Mouse (Mus musculus) myocyte (in vitro differentiated cells): ENCODE data around the gene Catsperd. TPM values are rescaled to one million over a fixed set of nuclear protein-coding genes. Genes with fewer than 3 reads are reported as not detected.

Experiments used
- H3K27me3 ChIP-seq: one replicate; pipeline ENCODE4 v1.6.1; 2011; ENCODE audit not compliant: control insufficient read depth, insufficient read depth, insufficient read length
- H3K36me3 ChIP-seq: one replicate; pipeline ENCODE4 v1.6.1; 2011; ENCODE audit not compliant: control insufficient read depth, insufficient read depth
- H3K4me2 ChIP-seq: one replicate; pipeline ENCODE4 v1.6.1; 2011; ENCODE audit warnings: low read depth, control low read depth
- H3K4me3 ChIP-seq: one replicate; pipeline ENCODE4 v1.5.1; 2011; ENCODE audit warnings: mild to moderate bottlenecking, control low read depth, moderate library complexity
- H3K79me2 ChIP-seq: one replicate; pipeline ENCODE4 v1.6.1; 2011; ENCODE audit not compliant: control insufficient read depth, insufficient read depth
- H3ac ChIP-seq: one replicate; pipeline ENCODE4 v1.6.1; 2011; ENCODE audit not compliant: control insufficient read depth, insufficient read length
- CEBPB ChIP-seq: IDR thresholded peaks from 2 replicates; pipeline ENCODE4 v1.6.1; 2011; ENCODE audit warnings: mild to moderate bottlenecking, moderate library complexity; ENCODE audit not compliant: poor library complexity, insufficient read depth, severe bottlenecking
- E2F4 ChIP-seq: IDR thresholded peaks from one replicate; pipeline ENCODE4 v1.6.1; 2011; ENCODE audit warnings: mild to moderate bottlenecking, control low read depth, moderate library complexity; ENCODE audit not compliant: insufficient read depth
- MAX ChIP-seq: IDR thresholded peaks from one replicate; pipeline ENCODE4 v1.6.1; 2011; ENCODE audit warnings: low read depth, mild to moderate bottlenecking, control low read depth
- MYOD1 ChIP-seq, 3 experiments: IDR thresholded peaks; one replicate each; pipeline ENCODE4 v1.6.1; 2011; ENCODE audit warnings: control low read depth in 2 of 3, low read depth in 2 of 3, mild to moderate bottlenecking in 2 of 3, moderate library complexity in 1 of 3; ENCODE audit not compliant: insufficient read length in 2 of 3, control insufficient read depth in 1 of 3
- MYOG ChIP-seq, 3 experiments: IDR thresholded peaks; one replicate each; pipeline ENCODE4 v1.6.1; 2011; ENCODE audit warnings: control low read depth in 2 of 3, low read depth in 2 of 3, mild to moderate bottlenecking in 2 of 3; ENCODE audit not compliant: insufficient read length in 2 of 3, control insufficient read depth in 1 of 3, insufficient read depth in 1 of 3
- POLR2A ChIP-seq: IDR thresholded peaks from one replicate; pipeline ENCODE4 v1.6.1; 2011; ENCODE audit warnings: low read depth, mild to moderate bottlenecking, control low read depth, moderate library complexity; ENCODE audit not compliant: insufficient read length
- POLR2AphosphoS2 ChIP-seq: IDR thresholded peaks from one replicate; pipeline ENCODE4 v1.6.1; 2011; ENCODE audit warnings: low read depth, control low read depth; ENCODE audit not compliant: insufficient read length
- REST ChIP-seq: IDR thresholded peaks from one replicate; pipeline ENCODE4 v1.6.1; 2011; ENCODE audit warnings: mild to moderate bottlenecking, control low read depth, moderate library complexity; ENCODE audit not compliant: insufficient read depth, insufficient read length
- SRF ChIP-seq: IDR thresholded peaks from one replicate; pipeline ENCODE4 v1.6.1; 2011; ENCODE audit warnings: low read depth; ENCODE audit not compliant: control insufficient read depth, insufficient read length
- TCF12 ChIP-seq: IDR thresholded peaks from one replicate; pipeline ENCODE4 v1.6.1; 2011; ENCODE audit warnings: mild to moderate bottlenecking, control low read depth; ENCODE audit not compliant: poor library complexity, insufficient read depth, severe bottlenecking
- TCF3 ChIP-seq: IDR thresholded peaks from one replicate; pipeline ENCODE4 v1.6.1; 2011; ENCODE audit warnings: low read depth, control low read depth; ENCODE audit not compliant: insufficient read length
- USF1 ChIP-seq: IDR thresholded peaks from one replicate; pipeline ENCODE4 v1.6.1; 2011; ENCODE audit warnings: low read depth, mild to moderate bottlenecking, control low read depth, moderate library complexity
- polyA plus RNA-seq: library from polyadenylated mRNA; unstranded; fragments of >200 nt; fragmentation: generic; extraction: Trizol; gene quantifications from one replicate; pipeline ENCODE4 v1.2.1, GENCODE M21; 2012; ENCODE audit warnings: missing spikeins

Catsperd gene
- polyA plus RNA-seq, 1 experiment = 0.16 TPM

DNA sequence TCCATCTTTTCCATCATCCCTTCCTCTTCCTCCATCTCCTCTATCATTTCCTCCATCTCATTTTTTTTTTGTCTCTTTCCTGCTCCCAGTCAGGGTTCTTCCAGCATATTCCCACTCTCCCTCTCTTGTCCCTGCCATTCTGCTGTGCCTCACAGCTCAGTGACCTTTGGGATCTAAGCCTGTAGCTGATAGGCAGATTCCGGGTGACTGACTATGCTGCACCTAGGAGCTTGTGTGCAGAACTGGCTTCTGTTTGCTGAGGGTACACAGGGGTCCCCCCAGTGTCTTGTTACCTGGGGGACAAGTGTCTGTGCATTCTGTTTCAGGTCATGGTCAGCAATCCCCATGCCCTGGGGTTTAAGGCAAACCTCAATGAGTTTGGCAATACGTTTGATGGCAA, 26.8 kb downstream of the Catsperd start:
- Histone ChIP-seq H3K4me2 (no peak overlapping the region), H3K79me2 (no peaks in the 10 kb centered on the region), H3ac (no peak overlapping the region), H3K27me3 (peaks cover 11% of the 10 kb centered on the region), H3K4me3 (no peak overlapping the region), H3K36me3 (no peaks in the 10 kb centered on the region)
- TF ChIP-seq CEBPB (no peak), TCF3 (no peak), MYOG (IDR thresholded peaks at IDR 0.05; ENCODE audit: control insufficient read depth in 1 of 3, insufficient read depth in 1 of 3, insufficient read length in 2 of 3, low read depth in 2 of 3) (no peak), TCF12 (no peak), SRF (no peak), POLR2AphosphoS2 (no peak), MAX (no peak), POLR2A (no peak), REST (no peak), E2F4 (no peak), USF1 (no peak), MYOD1 (IDR thresholded peaks at IDR 0.05; ENCODE audit: control insufficient read depth in 1 of 3, insufficient read length in 2 of 3, low read depth in 2 of 3) (no peak)

GRCm38 (mm10) chr17:56655311-56655710, 27.4 kb downstream of the Catsperd start:
- no peaks in the 10 kb centered on the region for H3K79me2 ChIP-seq
- no peak overlapping the region for H3K4me2 ChIP-seq
- H3ac ChIP-seq = no peak overlapping the region
- no peak overlapping the region for H3K4me3 ChIP-seq
- peaks cover 6% of the 10 kb centered on the region for H3K27me3 ChIP-seq
- no peaks in the 10 kb centered on the region for H3K36me3 ChIP-seq
- TF ChIP-seq USF1 (no peak), REST (no peak), SRF (no peak)

DNA sequence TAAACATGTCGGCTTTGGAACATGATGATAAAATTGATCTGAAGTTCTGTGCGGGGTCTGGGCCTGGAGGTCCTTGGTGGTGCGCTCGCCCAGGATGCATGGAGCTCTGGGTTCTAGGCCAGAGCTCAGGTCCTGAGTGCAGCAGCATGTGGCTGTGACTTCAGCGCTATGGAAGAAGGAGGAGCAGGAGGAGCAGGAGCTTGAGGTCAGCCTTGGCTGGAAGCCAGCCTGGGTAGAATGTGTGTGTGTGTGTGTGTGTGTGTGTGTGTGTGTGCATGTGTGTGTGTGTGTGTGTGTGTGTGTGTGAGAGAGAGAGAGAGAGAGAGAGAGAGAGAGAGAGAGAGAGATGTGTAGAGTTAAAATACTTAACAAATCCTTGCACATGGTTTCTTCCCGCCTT, 28.2 kb downstream of the Catsperd start:
- Histone ChIP-seq H3K36me3 (no peaks in the 10 kb centered on the region), H3ac (no peak overlapping the region), H3K4me3 (no peak overlapping the region), H3K4me2 (no peak overlapping the region), H3K79me2 (no peaks in the 10 kb centered on the region), H3K27me3 (peaks cover 6% of the 10 kb centered on the region)
- TF ChIP-seq E2F4 (no peak), CEBPB (no peak), TCF12 (no peak), USF1 (no peak), SRF (no peak), POLR2AphosphoS2 (no peak), MAX (no peak), MYOD1 (IDR thresholded peaks at IDR 0.05; ENCODE audit: control insufficient read depth in 1 of 3, insufficient read length in 2 of 3, low read depth in 2 of 3) (no peak), MYOG (IDR thresholded peaks at IDR 0.05; ENCODE audit: control insufficient read depth in 1 of 3, insufficient read depth in 1 of 3, insufficient read length in 2 of 3, low read depth in 2 of 3) (no peak), POLR2A (no peak), REST (no peak), TCF3 (no peak)

GRCm38 (mm10) chr17:56663659-56664058, 35.7 kb downstream of the Catsperd start:
- Histone ChIP-seq H3ac (no peak overlapping the region), H3K4me3 (no peak overlapping the region), H3K36me3 (no peaks in the 10 kb centered on the region), H3K4me2 (no peak overlapping the region), H3K27me3 (no peaks in the 10 kb centered on the region), H3K79me2 (no peaks in the 10 kb centered on the region)
- TF ChIP-seq TCF3 = no peak
- TF ChIP-seq POLR2AphosphoS2 = no peak
- no peak for TF ChIP-seq CEBPB
- no peak for TF ChIP-seq POLR2A
- no peak for TF ChIP-seq TCF12
- TF ChIP-seq REST = no peak
- no peak for TF ChIP-seq USF1
- no peak for TF ChIP-seq MYOD1 (IDR thresholded peaks at IDR 0.05; ENCODE audit: control insufficient read depth in 1 of 3, insufficient read length in 2 of 3, low read depth in 2 of 3)
- TF ChIP-seq E2F4 = no peak
- no peak for TF ChIP-seq SRF
- TF ChIP-seq MAX = no peak
- no peak for TF ChIP-seq MYOG (IDR thresholded peaks at IDR 0.05; ENCODE audit: control insufficient read depth in 1 of 3, insufficient read depth in 1 of 3, insufficient read length in 2 of 3, low read depth in 2 of 3)

GRCm38 (mm10) chr17:56664333-56664732, 36.4 kb downstream of the Catsperd start:
- Histone ChIP-seq H3K4me3 (no peak overlapping the region), H3K79me2 (no peaks in the 10 kb centered on the region), H3K27me3 (no peaks in the 10 kb centered on the region), H3K4me2 (no peak overlapping the region), H3K36me3 (no peaks in the 10 kb centered on the region), H3ac (no peak overlapping the region)
- TF ChIP-seq TCF3 (no peak), REST (no peak), MYOD1 (IDR thresholded peaks at IDR 0.05; ENCODE audit: control insufficient read depth in 1 of 3, insufficient read length in 2 of 3, low read depth in 2 of 3) (no peak), TCF12 (no peak), SRF (no peak), MYOG (IDR thresholded peaks at IDR 0.05; ENCODE audit: control insufficient read depth in 1 of 3, insufficient read depth in 1 of 3, insufficient read length in 2 of 3, low read depth in 2 of 3) (no peak)
